Mouse (Mus musculus) neural tube, embryonic 11.5 days (tissue): Measurements from ENCODE around the gene Rps15a. TPM values are rescaled to one million over a fixed set of nuclear protein-coding genes. Genes with fewer than 3 reads are reported as not detected.

ENCODE experiments used
- ATAC-seq: fragments of 200-750 bp; cut with Nextera tagmentation; 2 replicates; pipeline ENCODE4 v1.8.0; 2017; ENCODE audit warnings: moderate number of reproducible peaks, mild to moderate bottlenecking, moderate TSS enrichment, moderate library complexity; ENCODE audit not compliant: insufficient read depth, low FRiP score, low TSS enrichment
- DNase-seq: peaks from one replicate; pipeline ENCODE4 v3.0.0-alpha.2; 2015; ENCODE audit warnings: low spot score
- H3K27ac ChIP-seq: fragments of 300-500 bp; sonication (generic); 2 replicates; pipeline ENCODE4 v1.5.1; 2014; ENCODE audit warnings: low read depth, mild to moderate bottlenecking, low read length
- H3K27me3 ChIP-seq: fragments of 300-500 bp; sonication (generic); 2 replicates; pipeline ENCODE4 v1.6.1; 2014; ENCODE audit warnings: mild to moderate bottlenecking, low read length, mixed read lengths; ENCODE audit not compliant: control insufficient read depth, insufficient read depth
- H3K36me3 ChIP-seq: fragments of 300-500 bp; sonication (generic); 2 replicates; pipeline ENCODE4 v1.6.1; 2014; ENCODE audit warnings: mild to moderate bottlenecking, low read length, moderate library complexity, mixed read lengths; ENCODE audit not compliant: control insufficient read depth, insufficient read depth
- H3K4me1 ChIP-seq: fragments of 300-500 bp; sonication (generic); 2 replicates; pipeline ENCODE4 v1.6.1; 2014; ENCODE audit warnings: low read length, mixed read lengths; ENCODE audit not compliant: control insufficient read depth, insufficient read depth
- H3K4me2 ChIP-seq: fragments of 300-500 bp; sonication (generic); 2 replicates; pipeline ENCODE4 v1.6.1; 2014; ENCODE audit warnings: low read depth, mild to moderate bottlenecking, moderate library complexity
- H3K4me3 ChIP-seq: fragments of 300-500 bp; sonication (generic); 2 replicates; pipeline ENCODE4 v1.5.1; 2014; ENCODE audit warnings: low read depth, low read length
- H3K9ac ChIP-seq: fragments of 300-500 bp; sonication (generic); 2 replicates; pipeline ENCODE4 v1.6.1; 2014; ENCODE audit warnings: mild to moderate bottlenecking, low read length
- H3K9me3 ChIP-seq: fragments of 300-500 bp; sonication (generic); 2 replicates; pipeline ENCODE4 v1.6.1; 2016; ENCODE audit warnings: low read length; ENCODE audit not compliant: control insufficient read depth
- WGBS: fragments of 180-500 bp; shearing (Covaris S2); extraction: QIAGEN DNeasy Blood & Tissue Kit; methylation state at CpG from one replicate; pipeline ENCODE4 v1.1.7; 2014; 5-methylcytosine and 5-hydroxymethylcytosine counted together
- polyA plus RNA-seq: library from polyadenylated mRNA; unstranded; fragments of >200 nt; fragmentation: Nextera tagmentation; extraction: Ambion mirVana; gene quantifications from 2 replicates; pipeline ENCODE4 v1.2.1, GENCODE M21; 2014

Gene Rps15a
- 596 and 656 TPM in 2 replicates for polyA plus RNA-seq

DNA sequence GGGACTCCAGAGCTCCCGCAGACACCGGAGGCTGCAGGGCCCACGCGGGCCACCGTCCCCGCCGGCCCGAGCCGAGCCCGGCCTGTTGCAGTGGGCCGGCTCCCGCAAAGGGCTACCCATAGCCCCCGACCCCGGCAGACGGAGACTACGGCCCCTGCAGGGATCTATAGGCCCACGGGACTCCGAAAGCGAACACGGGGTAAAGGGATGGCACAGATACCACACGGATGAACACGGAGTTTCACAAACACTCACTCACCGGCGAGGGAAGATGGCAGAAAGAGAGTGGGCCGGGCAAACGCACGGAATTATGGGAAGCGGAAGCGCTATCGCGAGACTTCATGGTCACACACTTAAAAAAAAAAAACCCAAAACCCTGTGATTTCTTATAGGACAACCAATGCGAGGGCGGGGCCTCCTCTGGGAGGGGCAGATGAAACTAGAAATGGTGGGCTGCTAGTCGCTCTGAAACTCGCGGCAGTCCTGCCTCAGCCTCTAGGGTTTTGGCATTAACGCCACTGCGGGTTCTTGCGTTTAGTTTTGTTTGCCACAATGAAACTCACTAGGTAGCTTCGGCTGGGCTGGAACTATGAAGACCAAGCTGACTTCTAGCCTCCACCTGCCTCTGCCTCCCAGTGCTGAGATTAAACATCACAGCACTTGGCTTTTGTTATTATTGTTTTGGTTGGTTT lies at the start of gene Rps15a:
Gene Rps15a, minus strand, starts transcription at position 312 of the 692 bp plus-strand sequence.
- H3K4me3 ChIP-seq: peak within 1 kb of the TSS; percentile 91
- WGBS: under 1% methylated on average over 40 of the region's 40 CpGs
- H3K9ac ChIP-seq: peak within 1 kb of the TSS; percentile 98
- no peaks in the 10 kb centered on the region for H3K9me3 ChIP-seq
- H3K4me1 ChIP-seq: peaks cover 20% of the 10 kb centered on the region
- peaks cover 26% of the 10 kb centered on the region for H3K36me3 ChIP-seq
- H3K27me3 ChIP-seq: no peaks in the 10 kb centered on the region
- ATAC-seq (peak; percentile 78), DNase-seq (peak; percentile 93)
- peak within 1 kb of the TSS; percentile 79 for H3K27ac ChIP-seq
- peak within 1 kb of the TSS; percentile 97 for H3K4me2 ChIP-seq

DNA sequence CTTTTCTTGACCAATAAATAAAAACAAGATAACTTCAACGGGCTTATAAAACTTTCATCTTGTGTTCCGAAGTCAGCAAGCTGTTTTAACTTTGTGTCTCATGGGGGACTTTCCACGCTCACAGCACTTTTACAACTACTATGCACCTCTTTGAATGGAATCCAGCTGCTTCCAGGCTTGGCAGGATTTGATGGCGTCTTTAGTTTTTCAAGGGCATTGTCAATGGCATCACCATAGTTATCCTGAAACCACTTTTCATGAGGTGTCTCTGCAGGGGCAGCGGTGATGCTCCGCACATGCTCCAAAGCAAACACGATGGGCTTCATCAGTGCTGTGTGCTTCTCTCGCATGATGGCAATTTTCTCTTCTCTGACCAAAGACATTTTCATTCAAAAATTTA lies 47.0 kb upstream of the Rps15a start:
- H3K27me3 ChIP-seq: no peaks in the 10 kb centered on the region
- no peak overlapping the region for H3K27ac ChIP-seq
- H3K4me3 ChIP-seq: no peak overlapping the region
- no peak overlapping the region for H3K4me2 ChIP-seq
- DNase-seq (no peak), ATAC-seq (no peak)
- no peak overlapping the region for H3K9ac ChIP-seq
- WGBS: 89% methylated on average over 8 of the region's 8 CpGs
- peaks cover 5% of the 10 kb centered on the region; the same call in 1 of the 2 replicates for H3K36me3 ChIP-seq
- H3K4me1 ChIP-seq: no peaks in the 10 kb centered on the region
- H3K9me3 ChIP-seq: no peaks in the 10 kb centered on the region

DNA sequence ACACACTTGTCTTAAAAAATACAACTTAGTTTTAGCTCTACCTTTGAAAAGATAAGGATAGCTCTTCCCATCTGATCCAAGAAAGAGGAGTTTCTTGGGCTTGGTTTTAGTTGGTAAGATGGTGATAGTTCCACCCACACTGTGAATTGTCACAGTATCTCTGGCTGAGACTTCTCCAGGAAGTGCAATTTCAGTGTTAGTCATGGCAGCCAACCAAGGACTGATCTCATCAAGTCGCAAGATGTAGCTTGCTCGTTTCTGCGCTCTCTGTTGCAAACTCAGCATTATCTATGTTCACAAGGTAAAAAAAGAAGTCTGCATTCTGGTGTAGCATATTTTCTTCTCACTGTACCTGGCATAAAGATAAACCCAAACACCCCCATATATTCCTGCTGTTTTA lies 44.1 kb upstream of the Rps15a start:
- WGBS: 93% methylated on average over 3 of the region's 3 CpGs

DNA sequence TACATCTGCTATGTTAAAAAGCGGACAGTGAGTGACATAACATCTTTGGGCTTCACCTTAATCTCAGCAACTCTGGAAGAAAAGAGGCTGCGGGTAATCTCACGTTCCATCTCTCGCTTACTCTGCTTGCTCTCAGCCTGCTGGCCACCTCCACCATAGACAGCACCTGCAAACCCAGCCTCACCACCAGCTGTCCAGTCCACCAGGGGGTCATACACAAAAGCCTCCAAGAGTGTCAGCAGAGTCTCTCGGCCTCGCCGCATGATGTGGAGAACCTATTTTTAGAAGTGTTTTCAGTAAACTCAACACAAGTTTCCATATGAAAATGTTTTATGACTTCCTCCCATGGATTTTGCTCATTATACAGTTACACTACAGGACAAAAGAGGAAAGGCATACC lies 40.5 kb upstream of the Rps15a start:
- Histone ChIP-seq H3K27me3 (no peaks in the 10 kb centered on the region), H3K9me3 (no peaks in the 10 kb centered on the region), H3K9ac (no peak overlapping the region), H3K36me3 (peaks cover 4% of the 10 kb centered on the region; the same call in 1 of the 2 replicates), H3K4me1 (no peaks in the 10 kb centered on the region), H3K4me2 (no peak overlapping the region), H3K27ac (no peak overlapping the region), H3K4me3 (no peak overlapping the region)
- 96% methylated on average over 7 of the region's 7 CpGs for WGBS
- ATAC-seq (no peak), DNase-seq (no peak)

More for the DNA sequence above, 44.1 kb upstream of the Rps15a start:
- H3K4me1 ChIP-seq: no peaks in the 10 kb centered on the region
- no peak overlapping the region for H3K4me3 ChIP-seq
- H3K9ac ChIP-seq: no peak overlapping the region
- no peak for DNase-seq
- no peaks in the 10 kb centered on the region for H3K27me3 ChIP-seq
- H3K36me3 ChIP-seq: peaks cover 2% of the 10 kb centered on the region; the same call in 1 of the 2 replicates
- H3K4me2 ChIP-seq: no peak overlapping the region
- ATAC-seq: no peak
- no peaks in the 10 kb centered on the region for H3K9me3 ChIP-seq
- H3K27ac ChIP-seq: no peak overlapping the region

DNA sequence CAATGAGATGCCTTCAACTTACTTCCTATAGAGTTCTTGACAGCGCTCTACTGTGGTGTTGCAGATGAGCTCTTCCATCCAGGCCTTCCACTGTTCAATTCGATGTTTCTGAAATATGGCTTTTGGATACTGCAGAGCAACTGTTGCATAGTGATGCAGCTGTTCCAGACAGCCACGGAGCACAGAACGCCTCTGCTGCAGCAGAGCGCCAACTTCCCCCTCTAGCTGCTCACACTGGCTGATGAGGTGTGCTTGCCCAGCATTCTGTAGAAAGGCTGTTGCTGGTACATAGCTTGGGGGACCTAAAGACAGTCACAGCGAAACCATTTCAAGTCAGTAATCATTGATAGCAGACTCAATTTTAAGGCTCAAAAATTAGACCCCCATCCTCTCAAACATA lies 38.2 kb upstream of the Rps15a start:
- DNase-seq (no peak), ATAC-seq (no peak)
- H3K9ac ChIP-seq: no peak overlapping the region
- no peaks in the 10 kb centered on the region for H3K27me3 ChIP-seq
- H3K4me1 ChIP-seq: no peaks in the 10 kb centered on the region
- peaks cover 2% of the 10 kb centered on the region for H3K36me3 ChIP-seq
- WGBS: 98% methylated on average over 6 of the region's 6 CpGs
- no peaks in the 10 kb centered on the region for H3K9me3 ChIP-seq
- no peak overlapping the region for H3K4me3 ChIP-seq
- H3K27ac ChIP-seq: no peak overlapping the region
- H3K4me2 ChIP-seq: no peak overlapping the region

DNA sequence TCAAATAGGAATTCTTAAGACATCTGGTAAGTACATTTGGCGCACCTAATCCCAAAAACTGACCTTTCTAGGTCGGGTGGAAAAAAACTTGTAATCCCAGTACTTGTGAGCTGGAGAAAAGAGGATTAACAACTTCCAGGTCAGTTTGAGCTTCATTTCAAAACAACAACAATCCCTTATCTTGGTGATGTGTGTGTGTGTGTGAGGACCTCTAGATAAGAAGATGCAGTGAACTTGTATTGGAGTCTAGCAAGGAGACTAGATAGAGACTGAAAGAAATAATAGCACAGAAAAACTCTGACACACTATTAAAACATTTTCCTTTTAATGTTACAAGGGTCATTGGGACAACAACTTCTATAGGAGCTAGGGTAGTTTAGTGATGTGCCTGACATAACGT lies 27.6 kb upstream of the Rps15a start:
- Histone ChIP-seq H3K9me3 (no peaks in the 10 kb centered on the region), H3K27me3 (no peaks in the 10 kb centered on the region), H3K36me3 (peaks cover 9% of the 10 kb centered on the region), H3K4me1 (no peaks in the 10 kb centered on the region), H3K4me3 (no peak overlapping the region), H3K4me2 (no peak overlapping the region), H3K9ac (no peak overlapping the region), H3K27ac (no peak overlapping the region)
- ATAC-seq (no peak), DNase-seq (no peak)
- WGBS: 84% methylated on average over 3 of the region's 3 CpGs

DNA sequence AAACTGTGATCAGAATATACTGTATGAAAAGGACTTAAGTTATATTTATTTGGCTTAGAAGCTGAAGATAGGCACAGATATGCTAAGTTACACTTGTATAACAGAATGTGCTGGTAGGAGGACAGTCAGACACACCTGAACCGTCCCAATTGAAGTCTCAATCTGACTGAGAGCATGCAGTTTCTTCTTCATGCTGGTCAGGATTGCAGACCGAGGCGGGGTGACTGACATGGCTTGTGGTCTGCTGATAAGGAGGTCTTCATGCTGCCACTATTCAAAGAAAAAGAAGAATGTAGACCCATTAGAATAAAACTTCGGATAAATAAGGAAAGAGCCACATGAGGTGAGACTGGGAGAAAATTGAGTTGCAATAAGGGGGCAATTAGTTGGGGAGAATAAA lies 27.1 kb upstream of the Rps15a start:
- Histone ChIP-seq H3K9ac (no peak overlapping the region), H3K4me2 (no peak overlapping the region), H3K9me3 (no peaks in the 10 kb centered on the region), H3K4me1 (no peaks in the 10 kb centered on the region), H3K27ac (no peak overlapping the region), H3K27me3 (no peaks in the 10 kb centered on the region), H3K4me3 (no peak overlapping the region), H3K36me3 (peaks cover 9% of the 10 kb centered on the region)
- no peak for DNase-seq
- no peak for ATAC-seq
- WGBS: 90% methylated on average over 4 of the region's 4 CpGs

DNA sequence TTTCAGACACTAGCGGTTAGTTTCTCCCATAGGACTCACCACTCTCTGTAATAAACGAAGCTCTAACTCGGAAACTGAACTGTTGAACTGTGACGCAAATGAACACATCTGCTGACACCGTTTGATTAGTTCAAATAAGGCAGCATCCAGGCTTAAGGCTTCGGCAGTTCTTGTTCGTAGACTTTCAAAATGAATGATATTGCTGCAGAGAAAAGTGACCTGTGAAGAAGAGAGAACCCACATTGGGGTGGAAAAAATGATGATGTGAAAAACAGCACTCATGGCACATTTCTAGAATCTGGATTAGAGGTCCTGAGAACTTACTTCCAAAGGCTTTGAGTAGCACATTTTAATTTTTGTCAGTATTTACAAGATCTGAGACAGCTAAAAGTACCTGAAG lies 25.3 kb upstream of the Rps15a start:
- ATAC-seq (no peak), DNase-seq (no peak)
- H3K4me3 ChIP-seq: no peak overlapping the region
- H3K36me3 ChIP-seq: peaks cover 11% of the 10 kb centered on the region
- H3K4me2 ChIP-seq: no peak overlapping the region
- no peak overlapping the region for H3K27ac ChIP-seq
- WGBS: 93% methylated on average over 7 of the region's 7 CpGs
- H3K9ac ChIP-seq: no peak overlapping the region
- H3K4me1 ChIP-seq: no peaks in the 10 kb centered on the region
- H3K27me3 ChIP-seq: no peaks in the 10 kb centered on the region
- no peaks in the 10 kb centered on the region for H3K9me3 ChIP-seq

DNA sequence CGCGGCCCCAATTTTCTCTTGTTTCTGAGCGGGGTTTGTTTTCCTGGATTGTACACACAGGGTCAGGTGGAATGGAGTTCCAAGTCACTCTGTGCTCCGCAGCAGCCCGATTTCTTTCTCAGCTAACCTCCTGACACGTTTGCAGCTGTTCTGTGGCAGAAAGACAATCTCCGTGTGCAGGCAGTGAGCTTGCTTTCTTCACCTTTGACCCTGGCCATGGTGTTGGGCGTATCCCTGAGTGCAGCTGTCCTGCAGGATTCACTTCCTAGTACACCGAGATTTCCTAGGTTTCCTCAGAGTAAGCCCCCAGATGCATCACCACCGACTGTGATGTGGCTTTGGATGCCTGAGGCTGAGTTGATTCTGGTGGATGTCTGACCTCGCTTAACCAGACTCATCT lies 19.1 kb upstream of the Rps15a start:
- ATAC-seq (no peak), DNase-seq (no peak)
- Histone ChIP-seq H3K4me1 (no peaks in the 10 kb centered on the region), H3K4me3 (no peak overlapping the region), H3K27ac (no peak overlapping the region), H3K9ac (no peak overlapping the region), H3K9me3 (no peaks in the 10 kb centered on the region), H3K27me3 (no peaks in the 10 kb centered on the region), H3K4me2 (no peak overlapping the region), H3K36me3 (peaks cover 11% of the 10 kb centered on the region)
- 78% methylated on average over 11 of the region's 11 CpGs for WGBS
